Mouse (Mus musculus) lung, adult 2 months (tissue): ENCODE results near the gene Zfp518a. TPM values are rescaled to one million over a fixed set of nuclear protein-coding genes. Genes with fewer than 3 reads are reported as not detected.

Experiments
- DNase-seq: peaks from one replicate; pipeline ENCODE4 v3.0.0; 2022
- H3K4me1 ChIP-seq: fragments of 200-500 bp; 2 replicates; pipeline ENCODE4 v1.6.1; 2011; ENCODE audit warnings: low read length; ENCODE audit not compliant: control insufficient read depth, insufficient read depth
- H3K4me3 ChIP-seq: fragments of 200-500 bp; replicated peaks from 2 replicates; pipeline ENCODE3; 2011; ENCODE audit warnings: low read depth, mild to moderate bottlenecking, control low read depth, low read length; ENCODE audit errors: extremely low read depth
- CTCF ChIP-seq: fragments of 200-500 bp; IDR thresholded peaks from 2 replicates; pipeline ENCODE4 v1.5.1; 2011; ENCODE audit warnings: mild to moderate bottlenecking, low read length, control low read depth; ENCODE audit not compliant: insufficient read depth
- POLR2A ChIP-seq: fragments of 200-500 bp; IDR thresholded peaks from 2 replicates; pipeline ENCODE4 v1.6.1; 2011; ENCODE audit warnings: low read depth, mild to moderate bottlenecking, control low read depth, low read length, borderline replicate concordance; ENCODE audit errors: extremely low read depth
- WGBS: fragments of 180-500 bp; shearing (Covaris S2); methylation state at CpG from one replicate; pipeline ENCODE4 v1.1.7; 2018; 5-methylcytosine and 5-hydroxymethylcytosine counted together
- polyA plus RNA-seq: library from polyadenylated mRNA; depleted of rRNA; stranded (reverse); fragments of >200 nt; gene quantifications from 2 replicates; pipeline ENCODE4 v1.2.3, GENCODE M21; 2012; rRNA removed

The Zfp518a gene
- polyA plus RNA-seq, 1 experiment: 1.5 TPM

DNA sequence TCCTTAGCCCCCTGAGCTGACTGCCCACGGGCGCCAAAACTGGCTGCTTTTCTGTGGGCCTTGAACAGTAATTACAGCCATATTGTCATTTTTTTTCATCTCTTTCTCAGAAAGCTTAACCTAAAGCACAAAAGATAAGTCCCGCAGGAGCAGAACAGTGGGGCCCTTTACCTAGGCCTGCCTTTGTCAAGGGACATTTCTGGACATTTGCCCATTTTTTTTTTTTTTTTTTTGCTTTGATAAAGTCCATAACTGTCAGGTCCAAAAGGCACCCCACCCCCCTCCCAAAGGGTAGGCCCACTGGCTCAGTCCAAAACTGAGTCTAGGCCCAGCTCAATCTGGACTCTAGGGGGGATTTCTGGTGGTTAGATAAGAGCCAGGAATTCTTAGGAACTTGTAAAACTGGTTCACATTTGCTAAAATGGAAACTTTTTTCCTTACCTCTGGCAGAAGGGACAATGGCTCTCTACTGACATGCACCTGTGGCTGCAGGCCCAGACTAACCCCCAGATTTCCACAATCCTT is 69.9 kb downstream of the Zfp518a start:
- no peak overlapping the region for H3K4me3 ChIP-seq
- no peak for DNase-seq
- H3K4me1 ChIP-seq: no peaks in the 10 kb centered on the region
- no peak for TF ChIP-seq CTCF
- 64% methylated on average over 3 of the region's 3 CpGs for WGBS

- DNase-seq: no peak
- WGBS: 71% methylated on average over 6 of the region's 6 CpGs
- no peaks in the 10 kb centered on the region for H3K4me1 ChIP-seq
- TF ChIP-seq POLR2A (no peak), CTCF (no peak)
- no peak overlapping the region for H3K4me3 ChIP-seq
These were observed 70.7 kb downstream of the Zfp518a start for GRCm38 (mm10) chr19:40964936-40965850.

Other genes starting within 250 kb of the Zfp518a start
- gene Cc2d2b, start 146.0 kb upstream of the Zfp518a start, polyA plus RNA-seq: 0.02 TPM in 1 of 2 replicates, not detected in the other
- gene Ccnj, start 63.4 kb upstream of the Zfp518a start, polyA plus RNA-seq: 13.6 and 14.0 TPM in 2 replicates
- 4.7 and 5.7 TPM in 2 replicates for gene Blnk, start 99.8 kb downstream of the Zfp518a start, polyA plus RNA-seq
- gene Dntt, start 134.6 kb downstream of the Zfp518a start, polyA plus RNA-seq: 0.10 and 0.11 TPM in 2 replicates
- gene Opalin, start 182.4 kb downstream of the Zfp518a start, polyA plus RNA-seq: not detected in 2 replicates